Mouse (Mus musculus): ENCODE data around the gene Tspan18.
A peak's percentile ranks its signal among the peaks of the same experiment; 100 is the strongest.

Tspan18 gene

GRCm38 (mm10) chr2:93333817-93334731 is at the start of gene Tspan18:
Gene Tspan18, minus strand, starts transcription at chr2:93334505.
- DNase-seq (ENCODE audit: low read depth) = no peak

- no peak for DNase-seq (ENCODE audit: low read depth)
These were observed 49.5 kb upstream of the Tspan18 start for GRCm38 (mm10) chr2:93383831-93384230.

GRCm38 (mm10) chr2:93380680-93381089 is 46.4 kb upstream of the Tspan18 start:
- DNase-seq (ENCODE audit: low read depth) = no peak

- DNase-seq (ENCODE audit: low read depth) = no peak
These were observed 43.5 kb upstream of the Tspan18 start for GRCm38 (mm10) chr2:93377797-93378196.

- DNase-seq (ENCODE audit: low read depth) = no peak
These were observed 42.9 kb upstream of the Tspan18 start for GRCm38 (mm10) chr2:93377157-93377556.

- no peak for DNase-seq (ENCODE audit: low read depth)
These were observed 38.6 kb upstream of the Tspan18 start for GRCm38 (mm10) chr2:93372872-93373271.

GRCm38 (mm10) chr2:93372097-93372571 is 37.8 kb upstream of the Tspan18 start:
- no peak for DNase-seq (ENCODE audit: low read depth)

- DNase-seq (ENCODE audit: low read depth) = no peak
These were observed 34.6 kb upstream of the Tspan18 start for GRCm38 (mm10) chr2:93368954-93369353.

GRCm38 (mm10) chr2:93367962-93368361 is 33.7 kb upstream of the Tspan18 start:
- DNase-seq (ENCODE audit: low read depth) = no peak

GRCm38 (mm10) chr2:93365411-93365810 is 31.1 kb upstream of the Tspan18 start:
- no peak for DNase-seq (ENCODE audit: low read depth)

GRCm38 (mm10) chr2:93364951-93365350 is 30.6 kb upstream of the Tspan18 start:
- DNase-seq (ENCODE audit: low read depth) = no peak

GRCm38 (mm10) chr2:93361454-93361853 is 27.1 kb upstream of the Tspan18 start:
- DNase-seq (ENCODE audit: low read depth) = no peak

GRCm38 (mm10) chr2:93360310-93360709 is 26.0 kb upstream of the Tspan18 start:
- no peak for DNase-seq (ENCODE audit: low read depth)

- no peak for DNase-seq (ENCODE audit: low read depth)
These were observed 23.1 kb upstream of the Tspan18 start for GRCm38 (mm10) chr2:93357391-93357790.

GRCm38 (mm10) chr2:93355845-93356244 is 21.5 kb upstream of the Tspan18 start:
- no peak for DNase-seq (ENCODE audit: low read depth)

GRCm38 (mm10) chr2:93354621-93355020 is 20.3 kb upstream of the Tspan18 start:
- no peak for DNase-seq (ENCODE audit: low read depth)

- no peak for DNase-seq (ENCODE audit: low read depth)
These were observed 19.4 kb upstream of the Tspan18 start for GRCm38 (mm10) chr2:93353725-93354124.

- DNase-seq (ENCODE audit: low read depth) = no peak
These were observed 18.8 kb upstream of the Tspan18 start for GRCm38 (mm10) chr2:93352915-93353685.

- DNase-seq (ENCODE audit: low read depth) = peak; percentile 49
These were observed 17.0 kb upstream of the Tspan18 start for GRCm38 (mm10) chr2:93351352-93351751.

- no peak for DNase-seq (ENCODE audit: low read depth)
These were observed 12.7 kb upstream of the Tspan18 start for GRCm38 (mm10) chr2:93347018-93347417.

GRCm38 (mm10) chr2:93346609-93347008 is 12.3 kb upstream of the Tspan18 start:
- DNase-seq (ENCODE audit: low read depth) = no peak

GRCm38 (mm10) chr2:93345663-93346268 is 11.5 kb upstream of the Tspan18 start:
- DNase-seq (ENCODE audit: low read depth) = no peak
